Mouse (Mus musculus) kidney, adult 2 months (tissue): ENCODE results near the gene Nprl2. TPM values are rescaled to one million over a fixed set of nuclear protein-coding genes. Genes with fewer than 3 reads are reported as not detected.
A peak's percentile ranks its signal among the peaks of the same experiment; 100 is the strongest.

ENCODE experiments used
- DNase-seq: peaks from one replicate; pipeline ENCODE4 v3.0.0; 2021
- H3K27ac ChIP-seq: fragments of 200-500 bp; 2 replicates; pipeline ENCODE4 v1.5.1; 2012; ENCODE audit warnings: low read depth, low read length, control low read depth, inconsistent platforms; ENCODE audit not compliant: insufficient read depth
- H3K27me3 ChIP-seq: fragments of 200-500 bp; replicated peaks from 2 replicates; pipeline ENCODE4 v1.6.1; 2012; ENCODE audit warnings: mild to moderate bottlenecking, moderate library complexity, low read length, inconsistent platforms; ENCODE audit not compliant: control insufficient read depth, insufficient read depth
- H3K36me3 ChIP-seq: fragments of 200-500 bp; 2 replicates; pipeline ENCODE4 v1.6.1; 2012; ENCODE audit warnings: mild to moderate bottlenecking, moderate library complexity, low read length, inconsistent platforms; ENCODE audit not compliant: control insufficient read depth, insufficient read depth
- H3K4me1 ChIP-seq: fragments of 200-500 bp; 2 replicates; pipeline ENCODE4 v1.6.1; 2011; ENCODE audit warnings: low read length; ENCODE audit not compliant: control insufficient read depth, insufficient read depth
- H3K4me3 ChIP-seq: fragments of 200-500 bp; 2 replicates; pipeline ENCODE4 v1.5.1; 2011; ENCODE audit warnings: mild to moderate bottlenecking, low read depth, low read length, control low read depth; ENCODE audit not compliant: insufficient read depth
- CTCF ChIP-seq: fragments of 200-500 bp; conservative IDR thresholded peaks from 2 replicates; pipeline ENCODE4 v1.5.1; 2011; ENCODE audit warnings: low read depth, mild to moderate bottlenecking, control low read depth, low read length, moderate library complexity, mixed read lengths; ENCODE audit not compliant: insufficient read depth, insufficient read length
- POLR2A ChIP-seq: fragments of 200-500 bp; IDR thresholded peaks from one replicate; pipeline ENCODE4 v1.6.1; 2011; ENCODE audit warnings: low read depth, low read length, control low read depth
- WGBS: fragments of 180-500 bp; shearing (Covaris S2); methylation state at CpG from one replicate; pipeline ENCODE4 v1.1.7; 2018; 5-methylcytosine and 5-hydroxymethylcytosine counted together
- polyA plus RNA-seq: library from polyadenylated mRNA; depleted of rRNA; stranded (reverse); fragments of >200 nt; gene quantifications from 2 replicates; pipeline ENCODE4 v1.2.3, GENCODE M21; 2012

Nprl2 gene
- polyA plus RNA-seq, 1 experiment, result 61.5 TPM

- DNase-seq, result no peak
- H3K4me3 ChIP-seq, result peak overlapping the region; percentile 89
- H3K36me3 ChIP-seq, result 0 out of 2 replicates have a peak, but pooled peaks cover 2% of the 10 kb centered on the region
- WGBS, result under 1% methylated on average over 40 of the region's 40 CpGs
- peaks cover 13% of the 10 kb centered on the region; the same call in 1 of the 2 replicates for H3K4me1 ChIP-seq
- no peaks in the 10 kb centered on the region for H3K27me3 ChIP-seq
- peak overlapping the region; percentile 91 for H3K27ac ChIP-seq
- TF ChIP-seq POLR2A (no peak), CTCF (no peak)
Observed at GRCm38 (mm10) chr9:107534408-107535202, 7.4 kb upstream of the Nprl2 start.

GRCm38 (mm10) chr9:107538231-107538630 lies 3.8 kb upstream of the Nprl2 start:
- H3K4me1 ChIP-seq, result peaks cover 17% of the 10 kb centered on the region; the same call in 1 of the 2 replicates
- H3K27ac ChIP-seq, result no peak overlapping the region
- 0 out of 2 replicates have a peak, but pooled peaks cover 2% of the 10 kb centered on the region for H3K36me3 ChIP-seq
- no peaks in the 10 kb centered on the region for H3K27me3 ChIP-seq
- DNase-seq, result no peak
- H3K4me3 ChIP-seq, result no peak overlapping the region
- WGBS, result 92% methylated on average over 7 of the region's 7 CpGs
- TF ChIP-seq CTCF, result no peak
- no peak for TF ChIP-seq POLR2A

- H3K4me3 ChIP-seq, result no peak overlapping the region
- H3K27me3 ChIP-seq, result no peaks in the 10 kb centered on the region
- WGBS, result 96% methylated on average over 3 of the region's 3 CpGs
- peaks cover 17% of the 10 kb centered on the region; the same call in 1 of the 2 replicates for H3K4me1 ChIP-seq
- H3K36me3 ChIP-seq, result 0 out of 2 replicates have a peak, but pooled peaks cover 2% of the 10 kb centered on the region
- H3K27ac ChIP-seq, result no peak overlapping the region
- DNase-seq, result no peak
- TF ChIP-seq POLR2A, result no peak
- TF ChIP-seq CTCF, result no peak
Observed at GRCm38 (mm10) chr9:107538711-107539110, 3.3 kb upstream of the Nprl2 start.

GRCm38 (mm10) chr9:107539940-107540339 lies 2.1 kb upstream of the Nprl2 start:
- 0 out of 2 replicates have a peak, but pooled peaks cover 2% of the 10 kb centered on the region for H3K36me3 ChIP-seq
- WGBS, result 94% methylated on average over 8 of the region's 8 CpGs
- DNase-seq, result no peak
- H3K4me3 ChIP-seq, result no peak overlapping the region
- no peaks in the 10 kb centered on the region for H3K27me3 ChIP-seq
- peaks cover 17% of the 10 kb centered on the region; the same call in 1 of the 2 replicates for H3K4me1 ChIP-seq
- no peak overlapping the region for H3K27ac ChIP-seq
- TF ChIP-seq CTCF (no peak), POLR2A (no peak)

- 43% methylated on average over 4 of the region's 4 CpGs for WGBS
- Histone ChIP-seq H3K4me1 (peaks cover 17% of the 10 kb centered on the region; the same call in 1 of the 2 replicates), H3K36me3 (0 out of 2 replicates have a peak, but pooled peaks cover 2% of the 10 kb centered on the region), H3K27me3 (no peaks in the 10 kb centered on the region), H3K4me3 (no peak overlapping the region), H3K27ac (no peak overlapping the region)
- no peak for TF ChIP-seq POLR2A
- peak; percentile 56 for DNase-seq
Observed at GRCm38 (mm10) chr9:107540420-107540819, 1.6 kb upstream of the Nprl2 start.

GRCm38 (mm10) chr9:107541005-107541404 lies 1.0 kb upstream of the Nprl2 start:
- DNase-seq, result no peak
- H3K27me3 ChIP-seq, result no peaks in the 10 kb centered on the region

GRCm38 (mm10) chr9:107542352-107542686 lies 293 bp downstream of the Nprl2 start:
- Histone ChIP-seq H3K27me3 (no peaks in the 10 kb centered on the region), H3K27ac (peak overlapping the region; percentile 61), H3K4me1 (peaks cover 7% of the 10 kb centered on the region; the same call in 1 of the 2 replicates), H3K4me3 (peak overlapping the region; percentile 71), H3K36me3 (0 out of 2 replicates have a peak, but pooled peaks cover 2% of the 10 kb centered on the region)
- no peak for DNase-seq
- WGBS, result 0% methylated on average over 11 of the region's 11 CpGs
- TF ChIP-seq CTCF (no peak), POLR2A (no peak)

More at GRCm38 (mm10) chr9:107541005-107541404, 1.0 kb upstream of the Nprl2 start:
- Histone ChIP-seq H3K27ac (no peak overlapping the region), H3K4me3 (peak overlapping the region; percentile 71; the same call in 1 of the 2 replicates), H3K4me1 (peaks cover 12% of the 10 kb centered on the region; the same call in 1 of the 2 replicates), H3K36me3 (0 out of 2 replicates have a peak, but pooled peaks cover 2% of the 10 kb centered on the region)
- WGBS, result 20% methylated on average over 10 of the region's 10 CpGs
- TF ChIP-seq CTCF, result no peak
- TF ChIP-seq POLR2A, result no peak
